Mouse (Mus musculus) kidney, postnatal 4 days (tissue): ENCODE measurements around the gene Olfr113.
"Not testable (repeated sequence)": the region's sequence is repeated elsewhere in the genome, so short reads cannot be mapped to it uniquely, and the experiment has no call there.

ENCODE experiments used
- DNase-seq, 2 experiments: peaks; one replicate each; pipeline ENCODE4 v3.0.0; 2021; ENCODE audit warnings: mixed read lengths in 2 of 2

The Olfr113 gene

DNA sequence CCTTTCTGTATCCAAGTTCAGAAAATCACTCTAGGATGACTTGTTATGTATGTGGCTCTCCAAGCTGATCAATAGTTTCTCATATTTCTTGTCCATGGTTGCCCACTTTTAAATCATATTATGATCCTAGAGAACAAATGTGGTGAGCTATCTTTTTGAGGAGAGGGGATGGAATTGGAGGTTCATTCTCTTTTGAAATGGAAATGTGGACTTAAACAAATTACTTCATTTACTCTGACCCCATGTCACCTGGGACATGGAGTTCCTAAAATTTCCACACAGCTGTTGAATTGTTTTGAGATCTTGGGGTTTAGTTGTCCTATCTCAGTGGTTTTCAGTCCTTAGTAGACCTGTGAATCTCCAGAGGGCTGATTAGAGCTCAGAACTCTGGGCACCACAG lies at the start of gene Olfr113:
TSS of gene Olfr113 (minus strand) at position 101 of the 400 bp plus-strand sequence.
- no peak for DNase-seq

DNA sequence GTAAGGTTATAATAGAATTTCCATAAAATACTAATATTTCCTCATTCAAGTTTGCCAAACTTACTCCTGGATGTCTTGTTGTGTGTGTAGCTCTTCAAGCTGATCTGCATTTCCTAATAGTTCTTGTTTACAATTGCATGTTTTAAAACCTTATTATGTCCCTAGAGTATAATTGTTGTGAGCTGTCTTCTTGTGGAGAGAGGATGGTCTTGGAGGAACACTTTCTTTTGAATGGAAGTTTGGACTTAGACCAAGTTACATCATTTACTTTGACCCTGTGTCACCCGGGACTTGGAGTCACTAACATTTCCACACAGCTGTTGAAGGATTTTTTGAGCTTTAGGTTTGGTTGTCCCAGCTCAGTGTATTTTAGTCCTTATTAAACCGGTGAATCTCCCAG lies 49.5 kb upstream of the Olfr113 start, which contains the start of the genes Olfr115 and Olfr116:
TSS of gene Olfr115 (minus strand) at position 101 of the 400 bp plus-strand sequence.
TSS of gene Olfr116 (minus strand) at position 191 of the 400 bp plus-strand sequence.
- DNase-seq = no peak

DNA sequence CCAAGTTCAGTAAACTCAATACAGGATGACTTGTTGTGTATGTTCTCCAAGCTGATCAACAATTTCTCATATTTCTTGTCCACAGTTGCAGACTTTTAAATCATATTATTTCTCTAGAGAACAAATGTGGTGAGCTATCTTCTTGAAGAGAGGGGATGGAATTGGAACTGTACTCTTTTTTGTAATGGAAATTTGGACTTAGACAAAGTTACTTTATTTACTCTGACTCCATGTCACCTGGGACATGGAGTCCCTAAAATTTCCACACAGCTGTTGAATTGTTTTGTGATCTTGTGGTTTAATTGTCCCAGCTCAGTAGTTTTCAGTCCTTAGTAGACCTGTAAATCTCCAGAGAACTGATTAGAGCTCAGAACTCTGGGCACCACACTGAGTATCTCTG lies 15.2 kb upstream of the Olfr113 start, which contains the start of gene Olfr114:
TSS of gene Olfr114 (minus strand) at position 101 of the 400 bp plus-strand sequence.
- no peak for DNase-seq

DNA sequence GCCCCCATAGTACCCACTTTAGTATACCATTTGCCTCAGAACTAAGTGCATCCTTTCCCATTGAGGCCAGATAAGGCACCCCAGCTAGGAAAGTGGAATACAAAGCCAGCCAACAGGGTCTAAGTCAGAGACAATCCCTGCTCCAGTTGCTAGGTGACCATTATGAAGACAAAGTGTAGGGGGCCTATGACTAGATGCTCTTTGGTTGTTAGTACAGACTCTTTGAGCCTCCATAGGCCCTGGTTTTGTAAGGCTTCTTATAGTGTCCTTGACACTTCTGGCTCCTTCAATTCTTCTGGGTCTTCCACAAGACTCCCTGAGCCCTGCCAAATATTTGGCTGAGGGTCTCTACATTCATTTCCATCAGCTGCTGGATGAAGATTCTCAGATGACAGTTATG lies 8.1 kb downstream of the Olfr113 start, which contains the start of gene Olfr112:
TSS of gene Olfr112 (minus strand) at position 101 of the 400 bp plus-strand sequence.
- DNase-seq = no peak

DNA sequence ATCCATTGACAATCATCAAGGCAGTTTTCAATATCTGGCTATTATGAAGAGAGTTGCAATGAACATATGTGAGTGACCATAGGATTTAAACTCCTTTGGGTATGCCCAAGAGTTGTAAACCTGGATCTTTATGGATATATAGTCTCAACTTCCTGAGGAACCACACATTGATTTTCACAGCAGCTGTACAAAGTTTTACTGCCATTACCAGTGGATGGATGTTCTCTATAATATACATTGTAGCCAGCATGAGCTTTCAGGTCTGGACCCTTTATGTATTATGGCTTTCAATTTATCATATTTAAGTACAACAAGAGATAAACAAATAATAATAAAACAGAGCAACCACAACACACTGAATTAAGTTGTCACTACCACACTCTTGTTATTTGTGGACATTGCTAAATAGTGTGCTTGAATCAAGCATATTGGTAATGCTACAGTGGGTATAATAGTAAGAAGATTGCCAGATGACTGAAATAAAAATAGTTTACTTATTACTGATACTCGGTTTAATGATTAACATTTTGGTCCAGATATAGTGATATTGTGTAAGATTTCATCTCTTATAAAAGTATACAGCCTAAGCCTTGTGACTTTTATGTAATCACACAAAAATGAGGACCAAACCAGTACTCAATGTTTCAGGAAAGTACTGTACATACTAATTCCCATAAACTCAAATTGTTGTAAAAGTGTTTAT lies 18.4 kb downstream of the Olfr113 start:
- DNase-seq = no peak

DNA sequence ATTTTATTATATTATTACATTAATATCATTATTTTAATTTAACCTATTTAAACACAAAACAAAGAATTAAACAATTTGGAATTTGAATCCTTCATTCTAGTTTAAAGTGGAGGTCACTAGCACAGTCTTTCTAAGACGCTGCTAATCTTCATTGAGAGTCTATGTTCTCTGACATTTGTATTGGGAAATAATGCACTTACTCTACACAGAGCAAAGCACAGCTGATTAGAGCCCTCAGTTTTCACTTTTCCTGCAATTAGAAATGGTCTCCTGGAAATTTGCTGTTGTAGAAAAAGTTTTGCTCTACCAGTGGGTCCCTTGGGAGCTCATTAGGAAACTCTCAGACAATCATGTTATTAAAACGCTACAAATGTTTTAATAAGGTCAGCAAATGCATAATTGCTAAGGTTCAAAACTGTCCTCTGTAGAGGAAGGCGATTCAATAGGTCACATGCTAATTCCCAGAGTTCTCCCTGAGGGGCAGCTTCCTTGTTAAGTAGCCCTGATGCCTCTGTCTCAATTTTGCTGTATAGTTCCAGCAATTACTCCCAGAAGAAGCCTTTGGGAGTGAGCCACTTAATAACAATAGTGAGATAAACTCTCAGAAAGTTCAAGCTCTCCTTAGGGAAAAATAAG lies 33.5 kb downstream of the Olfr113 start:
- no peak for DNase-seq

DNA sequence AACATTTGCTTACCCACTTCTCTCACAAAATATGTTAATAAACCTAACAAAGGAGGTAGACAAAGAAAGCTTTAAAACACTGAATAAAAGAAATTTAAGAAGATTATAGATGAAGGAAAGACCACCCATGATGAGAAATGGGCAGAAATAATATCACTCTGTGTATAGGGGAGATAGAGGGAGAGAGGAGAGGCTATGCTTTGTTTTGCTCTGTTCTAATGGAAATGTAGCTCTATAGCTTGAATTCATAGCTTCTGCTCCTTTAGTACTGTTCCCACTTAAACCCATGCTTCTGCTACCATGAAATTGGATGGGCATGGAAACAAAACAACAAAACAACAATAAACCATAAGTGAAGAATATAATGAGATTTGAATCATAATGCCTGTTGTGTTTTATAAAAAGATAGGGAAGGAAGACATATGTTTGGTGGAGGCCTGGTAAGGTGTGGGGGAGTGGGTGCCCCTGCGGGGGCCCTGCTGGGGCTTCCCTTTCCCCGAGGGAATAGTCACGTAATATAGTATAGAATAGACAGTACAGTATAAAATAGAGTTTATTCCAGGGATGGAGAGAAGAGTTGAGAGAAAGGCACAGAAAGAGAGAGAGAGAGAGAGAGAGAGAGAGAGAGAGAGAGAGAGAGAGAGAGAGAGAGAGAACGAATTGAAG lies 35.9 kb downstream of the Olfr113 start:
- no peak for DNase-seq

DNA sequence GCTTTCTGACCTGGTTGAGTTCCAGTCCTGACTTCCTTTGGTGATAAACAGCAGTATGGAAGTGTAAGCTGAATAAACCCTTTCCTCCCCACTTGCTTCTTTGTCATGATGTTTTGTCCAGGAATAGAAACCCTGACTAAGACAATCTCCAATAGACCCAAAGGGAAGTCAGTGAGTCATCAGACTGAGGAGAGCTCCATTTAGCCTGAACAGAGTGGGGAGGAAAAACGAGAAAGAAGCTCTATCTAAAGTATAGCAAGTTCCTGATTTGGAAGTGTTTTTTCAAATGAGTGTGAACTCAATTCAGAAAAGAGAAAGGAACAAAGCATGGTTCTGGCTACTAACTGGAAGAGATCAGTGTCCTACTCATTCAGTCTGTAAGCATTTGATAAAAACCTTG lies 39.0 kb downstream of the Olfr113 start:
- DNase-seq = not testable (repeated sequence)

DNA sequence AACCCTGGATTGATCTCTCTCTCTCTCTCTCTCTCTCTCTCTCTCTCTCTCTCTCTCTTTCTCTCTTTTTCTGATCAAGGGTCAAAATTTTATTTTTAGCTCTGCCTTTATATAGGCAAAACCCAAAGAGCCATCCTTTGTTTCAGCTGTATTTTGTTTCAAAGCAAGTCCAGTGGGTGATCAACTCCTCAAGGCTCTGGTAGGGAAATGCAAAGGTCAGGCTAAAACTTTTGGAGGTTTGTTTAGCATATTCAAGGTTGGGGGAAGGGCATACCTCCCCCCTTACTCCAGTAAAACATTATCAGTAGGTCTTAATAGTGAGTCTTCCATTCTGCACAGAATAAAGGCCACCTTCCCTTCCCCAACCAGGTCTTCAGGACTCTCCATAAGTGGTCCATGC lies 42.3 kb downstream of the Olfr113 start:
- DNase-seq = no peak

DNA sequence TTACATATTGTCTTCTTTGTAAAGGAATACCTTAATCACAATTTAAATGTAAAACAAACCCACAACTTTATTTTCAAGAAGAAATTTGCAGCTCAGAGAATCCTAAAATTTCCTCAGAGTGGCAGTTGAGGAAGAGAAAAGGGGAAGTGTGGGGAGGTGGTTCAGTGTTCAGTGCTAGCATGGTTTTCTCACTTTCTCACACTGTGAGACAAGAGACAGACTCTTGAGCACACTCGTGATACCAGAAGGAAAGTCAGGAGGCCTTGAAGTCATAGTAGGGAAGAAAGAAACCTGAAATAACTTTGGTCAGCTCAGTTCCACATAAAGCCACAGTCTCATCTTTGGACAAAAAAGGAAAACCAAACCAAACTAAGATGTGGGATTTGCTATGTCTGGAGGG lies 52.0 kb downstream of the Olfr113 start:
- DNase-seq = not testable (repeated sequence)

DNA sequence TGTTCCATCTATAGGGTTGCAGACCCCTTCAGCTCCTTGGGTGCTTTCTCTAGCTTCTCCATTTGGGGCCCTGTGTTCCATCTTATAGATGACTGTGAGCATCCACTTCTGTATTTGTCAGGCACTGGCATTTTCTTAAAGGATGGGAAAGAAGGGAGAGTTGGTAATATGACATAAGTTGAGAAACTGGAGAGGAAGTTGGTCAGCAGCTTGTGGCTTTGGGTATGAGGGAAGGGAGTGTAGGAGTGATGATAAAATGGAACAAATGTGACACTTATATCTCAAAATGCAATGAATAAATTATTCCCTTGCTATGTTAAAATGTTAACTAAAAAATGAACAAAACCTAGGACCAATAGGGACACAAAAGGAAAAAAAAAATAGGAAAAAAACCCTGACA lies 52.9 kb downstream of the Olfr113 start:
- not testable (repeated sequence) for DNase-seq
